Mouse (Mus musculus) testis, adult 2 months (tissue): ENCODE data around the gene Prr22. TPM values are rescaled to one million over a fixed set of nuclear protein-coding genes. Genes with fewer than 3 reads are reported as not detected.

Experiments used
- H3K27ac ChIP-seq: fragments of 200-500 bp; 2 replicates; pipeline ENCODE4 v1.5.1; 2012; ENCODE audit warnings: low read depth, low read length; ENCODE audit not compliant: control insufficient read depth, insufficient read depth
- H3K27me3 ChIP-seq: fragments of 200-500 bp; 2 replicates; pipeline ENCODE4 v1.6.1; 2012; ENCODE audit warnings: mild to moderate bottlenecking, low read length, moderate library complexity; ENCODE audit not compliant: control insufficient read depth, insufficient read depth
- H3K36me3 ChIP-seq: fragments of 200-500 bp; 2 replicates; pipeline ENCODE4 v1.6.1; 2012; ENCODE audit warnings: mild to moderate bottlenecking, low read length; ENCODE audit not compliant: control insufficient read depth, insufficient read depth
- H3K4me1 ChIP-seq: fragments of 200-500 bp; 2 replicates; pipeline ENCODE4 v1.6.1; 2012; ENCODE audit warnings: low read length; ENCODE audit not compliant: control insufficient read depth, insufficient read depth
- H3K4me3 ChIP-seq: fragments of 200-500 bp; 2 replicates; pipeline ENCODE4 v1.5.1; 2012; ENCODE audit warnings: low read depth, mild to moderate bottlenecking, low read length, moderate library complexity, mixed read lengths; ENCODE audit not compliant: control insufficient read depth
- CTCF ChIP-seq: fragments of 200-500 bp; IDR thresholded peaks from 2 replicates; pipeline ENCODE4 v1.5.1; 2012; ENCODE audit warnings: low read depth, mild to moderate bottlenecking, inconsistent platforms, low read length, moderate library complexity; ENCODE audit not compliant: control insufficient read depth, insufficient read depth, insufficient replicate concordance
- POLR2A ChIP-seq: fragments of 200-500 bp; IDR thresholded peaks from 2 replicates; pipeline ENCODE4 v1.6.1; 2012; ENCODE audit warnings: low read depth, mild to moderate bottlenecking, inconsistent platforms, low read length, moderate library complexity; ENCODE audit not compliant: control insufficient read depth
- polyA plus RNA-seq: library from polyadenylated mRNA; depleted of rRNA; stranded (reverse); fragments of >200 nt; gene quantifications from 2 replicates; pipeline ENCODE4 v1.2.3, GENCODE M21; 2012; rRNA removed

The Prr22 gene
- 158 and 194 TPM in 2 replicates for polyA plus RNA-seq

GRCm38 (mm10) chr17:56769950-56770349, at the start of gene Prr22:
Gene Prr22 (plus strand): TSS chr17:56770250.
- H3K36me3 ChIP-seq: peaks cover 1% of the 10 kb centered on the region
- H3K4me1 ChIP-seq: peaks cover 4% of the 10 kb centered on the region
- no peaks in the 10 kb centered on the region for H3K27me3 ChIP-seq
- TF ChIP-seq POLR2A (no peak; the same call in 1 of the 2 replicates), CTCF (no peak)
- H3K27ac ChIP-seq: peak within 1 kb of the TSS; percentile 10; the same call in 1 of the 2 replicates
- peak within 1 kb of the TSS; percentile 66 for H3K4me3 ChIP-seq

- no peaks in the 10 kb centered on the region for H3K27me3 ChIP-seq
- H3K36me3 ChIP-seq: no peaks in the 10 kb centered on the region; the same call in 1 of the 2 replicates
- TF ChIP-seq POLR2A (no peak), CTCF (no peak)
- peaks cover 6% of the 10 kb centered on the region for H3K4me1 ChIP-seq
- no peak overlapping the region for H3K4me3 ChIP-seq
- no peak overlapping the region for H3K27ac ChIP-seq
These were observed 47.6 kb upstream of the Prr22 start for GRCm38 (mm10) chr17:56722441-56722840.

GRCm38 (mm10) chr17:56723419-56724161, 46.5 kb upstream of the Prr22 start:
- no peaks in the 10 kb centered on the region; the same call in 1 of the 2 replicates for H3K36me3 ChIP-seq
- peaks cover 12% of the 10 kb centered on the region for H3K4me1 ChIP-seq
- no peaks in the 10 kb centered on the region for H3K27me3 ChIP-seq
- TF ChIP-seq CTCF (no peak), POLR2A (no peak)
- no peak overlapping the region for H3K27ac ChIP-seq
- no peak overlapping the region for H3K4me3 ChIP-seq

GRCm38 (mm10) chr17:56727029-56727649, 42.9 kb upstream of the Prr22 start:
- Histone ChIP-seq H3K27me3 (no peaks in the 10 kb centered on the region), H3K4me3 (no peak overlapping the region), H3K27ac (no peak overlapping the region), H3K4me1 (peaks cover 12% of the 10 kb centered on the region), H3K36me3 (no peaks in the 10 kb centered on the region)
- TF ChIP-seq POLR2A (no peak), CTCF (no peak)

GRCm38 (mm10) chr17:56727659-56728058, 42.4 kb upstream of the Prr22 start:
- TF ChIP-seq POLR2A (no peak), CTCF (no peak)
- Histone ChIP-seq H3K4me3 (no peak overlapping the region), H3K4me1 (peaks cover 12% of the 10 kb centered on the region), H3K27ac (no peak overlapping the region), H3K27me3 (no peaks in the 10 kb centered on the region), H3K36me3 (no peaks in the 10 kb centered on the region)

GRCm38 (mm10) chr17:56728117-56728516, 41.9 kb upstream of the Prr22 start:
- Histone ChIP-seq H3K27me3 (no peaks in the 10 kb centered on the region), H3K4me3 (no peak overlapping the region), H3K4me1 (peaks cover 12% of the 10 kb centered on the region), H3K36me3 (no peaks in the 10 kb centered on the region), H3K27ac (no peak overlapping the region)
- TF ChIP-seq CTCF (no peak), POLR2A (no peak)

GRCm38 (mm10) chr17:56729151-56729550, 40.9 kb upstream of the Prr22 start:
- H3K4me1 ChIP-seq: peaks cover 12% of the 10 kb centered on the region
- H3K4me3 ChIP-seq: no peak overlapping the region
- TF ChIP-seq CTCF: no peak
- H3K36me3 ChIP-seq: no peaks in the 10 kb centered on the region
- no peak overlapping the region for H3K27ac ChIP-seq
- H3K27me3 ChIP-seq: no peaks in the 10 kb centered on the region
